In genomic region chr11:69401210-69401637, GRCm38 (mm10) we compare ENCODE assay signal across 9 mouse cellular contexts. TPM values are rescaled to one million over a fixed set of nuclear protein-coding genes. Genes with fewer than 3 reads are reported as not detected.
DNase-seq lines count a peak whose midpoint lies in the region; ATAC-seq and TF ChIP-seq lines count a peak whose summit lies in the region.
"Had no signal": no experiment of that assay in that cellular context is flagged by ENCODE, and none has a peak within 500 bp of the region (broad histone marks: within the 10 kb centered on the region; RNA-seq: fewer than 3 reads in every experiment).

No protein-coding gene starts in this region.

- peak; percentile 94 for TF ChIP-seq CTCF in midbrain, postnatal 0 days (IDR thresholded peaks at IDR 0.05)

- WGBS in embryonic facial prominence, embryonic 14.5 days, result 23% methylated on average over 21 of the region's 22 CpGs
- WGBS in kidney, embryonic 14.5 days, result 21% methylated on average over 22 of the region's 22 CpGs
- whole genome bisulfite sequencing in limb, embryonic 15.5 days, result 14% methylated on average over 22 of the region's 22 CpGs
- WGBS in midbrain, postnatal 0 days, result 19% methylated on average over 22 of the region's 22 CpGs

- H3K4me1 ChIP-seq in embryonic facial prominence, embryonic 14.5 days (ENCODE audit: control insufficient read depth, insufficient read depth, low read length), result peaks cover 18% of the 10 kb centered on the region
- H3K4me1 ChIP-seq in kidney, embryonic 14.5 days (ENCODE audit: control insufficient read depth, insufficient read depth, low read length), result peaks cover 31% of the 10 kb centered on the region; the same call in 1 of the 2 replicates
- peaks cover 45% of the 10 kb centered on the region for H3K4me1 ChIP-seq in limb, embryonic 15.5 days
- H3K4me1 ChIP-seq in midbrain, postnatal 0 days (ENCODE audit: insufficient read depth, low read length), result no peaks in the 10 kb centered on the region

- H3K4me3 ChIP-seq in embryonic facial prominence, embryonic 14.5 days (ENCODE audit: low read depth, low read length), result no peak overlapping the region
- no peak overlapping the region for H3K4me3 ChIP-seq in kidney, embryonic 14.5 days (ENCODE audit: low read length)
- no peak overlapping the region for H3K4me3 ChIP-seq in limb, embryonic 15.5 days
- H3K4me3 ChIP-seq in midbrain, postnatal 0 days (ENCODE audit: low read depth, low read length), result no peak overlapping the region

- peak; percentile 81 for ATAC-seq in embryonic facial prominence, embryonic 14.5 days (ENCODE audit: low read depth)
- ATAC-seq in kidney, embryonic 14.5 days (ENCODE audit: low FRiP score, low TSS enrichment), result peak; percentile 74
- peak; percentile 50 for ATAC-seq in limb, embryonic 15.5 days (ENCODE audit: insufficient number of reproducible peaks, low FRiP score, low TSS enrichment, low read depth)
- peak; percentile 64 for ATAC-seq in midbrain, postnatal 0 days (ENCODE audit: low FRiP score)
- ATAC-seq: Patski had no signal

- H3K9ac ChIP-seq in embryonic facial prominence, embryonic 14.5 days (ENCODE audit: low read depth, low read length), result no peak overlapping the region
- H3K9ac ChIP-seq in kidney, embryonic 14.5 days (ENCODE audit: low read depth, low read length), result no peak overlapping the region
- H3K9ac ChIP-seq in limb, embryonic 15.5 days, result no peak overlapping the region
- 0 out of 2 replicates have a peak overlapping the region, but pooled peaks have one; percentile 19 for H3K9ac ChIP-seq in midbrain, postnatal 0 days (replicated peaks; ENCODE audit: low read length, poor library complexity, severe bottlenecking)

- no peak overlapping the region for H3K27ac ChIP-seq in embryonic facial prominence, embryonic 14.5 days (replicated peaks; ENCODE audit: low read depth, low read length)
- H3K27ac ChIP-seq in kidney, embryonic 14.5 days (ENCODE audit: low read depth, low read length), result no peak overlapping the region
- no peak overlapping the region for H3K27ac ChIP-seq in limb, embryonic 15.5 days
- no peak overlapping the region for H3K27ac ChIP-seq in midbrain, postnatal 0 days (ENCODE audit: low read depth, low read length)

- no peak overlapping the region for H3K4me2 ChIP-seq in embryonic facial prominence, embryonic 14.5 days (ENCODE audit: low read depth, low read length)
- H3K4me2 ChIP-seq in kidney, embryonic 14.5 days (replicated peaks; ENCODE audit: low read depth, low read length), result no peak overlapping the region
- H3K4me2 ChIP-seq in limb, embryonic 15.5 days, result no peak overlapping the region
- H3K4me2 ChIP-seq in midbrain, postnatal 0 days (ENCODE audit: low read depth, low read length, poor library complexity, severe bottlenecking), result no peak overlapping the region

- H3K36me3 ChIP-seq in embryonic facial prominence, embryonic 14.5 days (ENCODE audit: control insufficient read depth, insufficient read depth, low read length), result peaks cover 75% of the 10 kb centered on the region
- peaks cover 66% of the 10 kb centered on the region for H3K36me3 ChIP-seq in kidney, embryonic 14.5 days (ENCODE audit: control insufficient read depth, insufficient read depth, low read length)
- peaks cover 68% of the 10 kb centered on the region for H3K36me3 ChIP-seq in limb, embryonic 15.5 days
- H3K36me3 ChIP-seq in midbrain, postnatal 0 days (ENCODE audit: insufficient read depth, low read length), result peaks cover 57% of the 10 kb centered on the region

- peak; percentile 76 for DNase-seq in 3T3-L1 (ENCODE audit: low read depth, low spot score)
- DNase-seq in adrenal gland, postnatal 36 days, result peak; percentile 86 to 91
- DNase-seq in embryonic facial prominence, embryonic 14.5 days (ENCODE audit: low spot score), result peak; percentile 97
- peak; percentile 87 to 88 for DNase-seq in heart, adult 9 months (ENCODE audit: low spot score in 2 of 2)
- peak; percentile 98 for DNase-seq in midbrain, postnatal 0 days (ENCODE audit: low spot score)
- peak; percentile 87 to 89 for DNase-seq in spleen, postnatal 36 days (ENCODE audit: low spot score in 2 of 2)

- H3K27me3 ChIP-seq in embryonic facial prominence, embryonic 14.5 days (replicated peaks; ENCODE audit: control insufficient read depth, insufficient read depth, low read length), result no peaks in the 10 kb centered on the region; the same call in 1 of the 2 replicates
- no peaks in the 10 kb centered on the region; the same call in 1 of the 2 replicates for H3K27me3 ChIP-seq in kidney, embryonic 14.5 days (ENCODE audit: control insufficient read depth, insufficient read depth, low read length)
- peaks cover 9% of the 10 kb centered on the region; the same call in 1 of the 2 replicates for H3K27me3 ChIP-seq in limb, embryonic 15.5 days
- no peaks in the 10 kb centered on the region for H3K27me3 ChIP-seq in midbrain, postnatal 0 days (ENCODE audit: insufficient read depth, low read length)
- H3K27me3 ChIP-seq: Patski had no signal

- no peaks in the 10 kb centered on the region for H3K9me3 ChIP-seq in embryonic facial prominence, embryonic 14.5 days (ENCODE audit: control insufficient read depth, low read length)
- H3K9me3 ChIP-seq in kidney, embryonic 14.5 days (ENCODE audit: control insufficient read depth, low read length), result no peaks in the 10 kb centered on the region
- H3K9me3 ChIP-seq in limb, embryonic 15.5 days, result no peaks in the 10 kb centered on the region
- no peaks in the 10 kb centered on the region for H3K9me3 ChIP-seq in midbrain, postnatal 0 days (ENCODE audit: low read length)

RNA-seq across cellular contexts. Expression of gene Tmem88, which starts 3.2 kb away (rescaled TPM):
- 10 to 100 TPM; 13.4 to 17.8 TPM for total RNA-seq in adrenal gland, postnatal 36 days (2021)
- 19.2 and 21.0 TPM in 2 replicates for polyA plus RNA-seq in embryonic facial prominence, embryonic 14.5 days (2014; fragmentation: Nextera tagmentation; extraction: Ambion mirVana)
- polyA plus RNA-seq in kidney, embryonic 14.5 days (2014; fragmentation: Nextera tagmentation; extraction: Ambion mirVana), result 36.8 and 39.6 TPM in 2 replicates
- 18.8 and 20.4 TPM in 2 replicates for polyA plus RNA-seq in limb, embryonic 15.5 days (2015; fragmentation: Nextera tagmentation; extraction: Ambion mirVana)
- total RNA-seq in midbrain, postnatal 0 days (2014; rRNA removed), result 4.4 and 5.7 TPM in 2 replicates
- polyA plus RNA-seq in midbrain, postnatal 0 days (2015; fragmentation: Nextera tagmentation; extraction: Ambion mirVana), result 5.8 and 6.3 TPM in 2 replicates

RNA-seq across cellular contexts. Expression of gene Cyb5d1, which starts 5.8 kb away (rescaled TPM):
- total RNA-seq in adrenal gland, postnatal 36 days (2021), result 10 to 100 TPM; 49.0 to 50.9 TPM
- 23.8 and 24.2 TPM in 2 replicates for polyA plus RNA-seq in embryonic facial prominence, embryonic 14.5 days (2014; fragmentation: Nextera tagmentation; extraction: Ambion mirVana)
- polyA plus RNA-seq in kidney, embryonic 14.5 days (2014; fragmentation: Nextera tagmentation; extraction: Ambion mirVana), result 11.1 and 23.9 TPM in 2 replicates
- polyA plus RNA-seq in limb, embryonic 15.5 days (2015; fragmentation: Nextera tagmentation; extraction: Ambion mirVana), result 30.2 and 36.6 TPM in 2 replicates
- total RNA-seq in midbrain, postnatal 0 days (2014; rRNA removed), result 16.5 and 22.6 TPM in 2 replicates
- 18.2 and 18.8 TPM in 2 replicates for polyA plus RNA-seq in midbrain, postnatal 0 days (2015; fragmentation: Nextera tagmentation; extraction: Ambion mirVana)

RNA-seq across cellular contexts. Expression of gene Naa38, which starts 5.9 kb away (rescaled TPM):
- total RNA-seq in adrenal gland, postnatal 36 days (2021), result 100 to 1,000 TPM; 132 to 158 TPM
- 160 and 177 TPM in 2 replicates for polyA plus RNA-seq in embryonic facial prominence, embryonic 14.5 days (2014; fragmentation: Nextera tagmentation; extraction: Ambion mirVana)
- 172 and 221 TPM in 2 replicates for polyA plus RNA-seq in kidney, embryonic 14.5 days (2014; fragmentation: Nextera tagmentation; extraction: Ambion mirVana)
- 143 and 144 TPM in 2 replicates for polyA plus RNA-seq in limb, embryonic 15.5 days (2015; fragmentation: Nextera tagmentation; extraction: Ambion mirVana)
- 32.6 and 95.9 TPM in 2 replicates for total RNA-seq in midbrain, postnatal 0 days (2014; rRNA removed)
- 120 and 147 TPM in 2 replicates for polyA plus RNA-seq in midbrain, postnatal 0 days (2015; fragmentation: Nextera tagmentation; extraction: Ambion mirVana)

RNA-seq across cellular contexts. Expression of gene Kdm6b, which starts 12.3 kb away (rescaled TPM):
- total RNA-seq in adrenal gland, postnatal 36 days (2021), result 10 to 100 TPM; 31.8 to 48.0 TPM
- 24.2 and 24.3 TPM in 2 replicates for polyA plus RNA-seq in embryonic facial prominence, embryonic 14.5 days (2014; fragmentation: Nextera tagmentation; extraction: Ambion mirVana)
- 36.1 and 37.4 TPM in 2 replicates for polyA plus RNA-seq in kidney, embryonic 14.5 days (2014; fragmentation: Nextera tagmentation; extraction: Ambion mirVana)
- polyA plus RNA-seq in limb, embryonic 15.5 days (2015; fragmentation: Nextera tagmentation; extraction: Ambion mirVana), result 30.8 and 32.0 TPM in 2 replicates
- 12.1 and 14.5 TPM in 2 replicates for total RNA-seq in midbrain, postnatal 0 days (2014; rRNA removed)
- 18.9 and 22.7 TPM in 2 replicates for polyA plus RNA-seq in midbrain, postnatal 0 days (2015; fragmentation: Nextera tagmentation; extraction: Ambion mirVana)

RNA-seq across cellular contexts. Expression of gene Chd3, which starts 32.0 kb away (rescaled TPM):
- total RNA-seq in adrenal gland, postnatal 36 days (2021), result 100 to 1,000 TPM in 1 of 2 experiments, 10 to 100 TPM in 1; 78.6 to 119 TPM
- polyA plus RNA-seq in embryonic facial prominence, embryonic 14.5 days (2014; fragmentation: Nextera tagmentation; extraction: Ambion mirVana), result 68.9 and 73.3 TPM in 2 replicates
- 56.7 and 59.7 TPM in 2 replicates for polyA plus RNA-seq in kidney, embryonic 14.5 days (2014; fragmentation: Nextera tagmentation; extraction: Ambion mirVana)
- polyA plus RNA-seq in limb, embryonic 15.5 days (2015; fragmentation: Nextera tagmentation; extraction: Ambion mirVana), result 77.4 and 89.3 TPM in 2 replicates
- 284 and 298 TPM in 2 replicates for total RNA-seq in midbrain, postnatal 0 days (2014; rRNA removed)
- 51.6 and 58.9 TPM in 2 replicates for polyA plus RNA-seq in midbrain, postnatal 0 days (2015; fragmentation: Nextera tagmentation; extraction: Ambion mirVana)
